Mouse (Mus musculus): ENCODE results near the gene Rfxap. TPM values are rescaled to one million over a fixed set of nuclear protein-coding genes. Genes with fewer than 3 reads are reported as not detected.

Rfxap gene
- 26.8 and 31.5 TPM in 2 replicates for polyA plus RNA-seq (2015; fragmentation: Nextera tagmentation; extraction: Ambion mirVana)

DNA sequence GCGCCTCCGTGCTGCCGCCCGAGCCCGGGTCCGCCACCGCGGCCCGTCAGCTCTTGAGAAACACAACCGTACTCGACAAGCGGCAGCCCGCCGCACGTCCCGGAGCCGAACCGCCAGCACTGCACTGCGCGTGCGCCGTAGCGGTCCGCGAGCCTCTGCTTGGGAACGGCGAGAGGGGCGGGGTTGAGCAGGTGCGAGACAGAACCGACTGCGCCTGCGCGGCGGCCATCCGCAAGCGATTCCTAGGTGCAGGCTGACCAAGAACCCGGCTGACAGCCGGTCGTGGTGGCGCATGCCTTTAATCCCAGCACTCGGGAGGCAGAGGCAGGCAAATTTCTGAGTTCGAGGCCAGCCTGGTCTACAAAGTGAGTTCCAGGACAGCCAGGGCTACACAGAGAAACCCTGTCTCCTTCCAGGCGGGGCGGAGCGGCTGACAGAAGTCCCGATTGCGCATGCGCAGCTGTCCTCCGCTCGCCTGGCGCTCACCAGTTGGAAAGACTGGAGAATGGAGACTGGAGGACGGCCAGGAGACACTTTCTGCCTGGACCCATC, at the start of gene Rfxap:
Gene Rfxap, minus strand, starts transcription at position 126 of the 552 bp plus-strand sequence.
- 0% methylated on average over 52 of the region's 52 CpGs for WGBS
- Histone ChIP-seq H3K4me2 (replicated peaks; ENCODE audit: low read depth, low read length) (peak within 1 kb of the TSS; percentile 86), H3K27ac (ENCODE audit: low read length) (peak within 1 kb of the TSS; percentile 92), H3K4me1 (ENCODE audit: insufficient read depth, low read length) (peaks cover 10% of the 10 kb centered on the region), H3K9ac (replicated peaks; ENCODE audit: low read length) (peak within 1 kb of the TSS; percentile 96), H3K9me3 (ENCODE audit: low read length) (no peaks in the 10 kb centered on the region), H3K4me3 (ENCODE audit: low read length) (peak within 1 kb of the TSS; percentile 74), H3K27me3 (ENCODE audit: insufficient read depth, low read length) (no peaks in the 10 kb centered on the region), H3K36me3 (ENCODE audit: insufficient read depth, low read length) (peaks cover 12% of the 10 kb centered on the region)
- peak; percentile 95 for ATAC-seq (ENCODE audit: low FRiP score, low TSS enrichment)

DNA sequence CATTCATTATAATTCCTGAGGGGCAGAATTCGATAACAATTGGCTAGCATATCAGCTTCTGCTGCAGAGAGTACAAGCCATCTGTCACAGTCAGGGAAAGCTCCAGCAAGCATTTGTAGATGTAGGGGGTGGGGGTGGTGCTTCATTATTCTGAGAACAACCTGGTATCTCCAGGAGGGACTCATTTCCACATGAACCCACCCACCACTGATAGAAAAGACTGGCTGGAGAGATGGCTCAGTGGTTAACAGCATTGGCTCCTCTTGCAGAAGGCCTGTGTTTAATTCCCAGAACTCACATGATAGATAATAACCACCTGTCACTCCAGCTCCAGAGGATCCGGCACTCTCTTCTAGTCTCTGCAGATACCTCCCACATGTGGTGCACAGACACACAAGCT, 27.8 kb upstream of the Rfxap start:
- Histone ChIP-seq H3K27ac (ENCODE audit: low read length) (no peak overlapping the region), H3K4me2 (replicated peaks; ENCODE audit: low read depth, low read length) (no peak overlapping the region), H3K36me3 (ENCODE audit: insufficient read depth, low read length) (no peaks in the 10 kb centered on the region), H3K9me3 (ENCODE audit: low read length) (no peaks in the 10 kb centered on the region), H3K27me3 (ENCODE audit: insufficient read depth, low read length) (no peaks in the 10 kb centered on the region), H3K4me3 (ENCODE audit: low read length) (no peak overlapping the region), H3K9ac (replicated peaks; ENCODE audit: low read length) (no peak overlapping the region), H3K4me1 (ENCODE audit: insufficient read depth, low read length) (no peaks in the 10 kb centered on the region)
- 59% methylated on average over 2 of the region's 2 CpGs for WGBS
- ATAC-seq (ENCODE audit: low FRiP score, low TSS enrichment), result no peak

DNA sequence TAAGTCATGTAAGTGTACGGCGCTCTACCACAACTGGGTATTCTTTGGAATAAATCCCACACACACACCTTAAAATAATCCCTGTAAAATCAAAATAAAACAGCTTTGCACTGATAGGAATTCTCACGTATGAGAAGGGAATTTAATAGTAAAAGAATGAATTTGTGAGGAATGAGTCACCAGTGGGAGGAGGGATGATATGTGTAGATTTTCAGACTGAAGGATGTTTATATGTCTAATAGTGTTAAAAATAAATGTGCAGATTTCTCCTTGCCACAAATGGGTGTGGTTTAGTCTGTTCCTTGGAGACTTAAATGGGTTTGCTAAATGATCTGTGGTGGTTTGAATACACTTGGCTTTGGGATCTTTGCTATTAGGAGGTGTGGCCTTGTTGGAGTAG, 24.9 kb upstream of the Rfxap start:
- Histone ChIP-seq H3K27me3 (ENCODE audit: insufficient read depth, low read length) (no peaks in the 10 kb centered on the region), H3K36me3 (ENCODE audit: insufficient read depth, low read length) (no peaks in the 10 kb centered on the region), H3K4me1 (ENCODE audit: insufficient read depth, low read length) (no peaks in the 10 kb centered on the region), H3K27ac (ENCODE audit: low read length) (no peak overlapping the region), H3K4me3 (ENCODE audit: low read length) (no peak overlapping the region), H3K9ac (replicated peaks; ENCODE audit: low read length) (no peak overlapping the region), H3K4me2 (replicated peaks; ENCODE audit: low read depth, low read length) (no peak overlapping the region), H3K9me3 (ENCODE audit: low read length) (no peaks in the 10 kb centered on the region)
- ATAC-seq (ENCODE audit: low FRiP score, low TSS enrichment), result no peak
- 87% methylated on average over 3 of the region's 3 CpGs for WGBS

DNA sequence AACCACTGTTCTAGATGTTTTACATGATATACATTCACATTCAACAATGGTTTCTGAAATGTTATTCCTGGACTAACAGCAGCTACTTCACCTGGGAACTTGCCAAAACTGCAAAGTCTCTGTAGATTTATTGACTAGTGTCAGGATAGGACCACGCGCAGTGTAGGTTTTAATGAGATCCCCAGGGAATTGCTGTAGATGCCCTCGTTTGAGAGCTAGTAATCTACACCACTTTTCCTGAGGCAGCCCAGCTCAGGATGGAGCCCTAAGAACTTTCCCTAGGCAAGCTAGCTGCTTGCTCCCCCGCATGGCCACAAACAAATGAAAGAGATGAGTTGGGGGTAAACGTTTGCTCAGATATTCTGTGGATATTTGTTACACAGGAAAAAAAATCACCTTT, 14.9 kb upstream of the Rfxap start:
- WGBS, result 28% methylated on average over 5 of the region's 5 CpGs
- H3K9ac ChIP-seq (replicated peaks; ENCODE audit: low read length), result no peak overlapping the region
- no peak for ATAC-seq (ENCODE audit: low FRiP score, low TSS enrichment)

DNA sequence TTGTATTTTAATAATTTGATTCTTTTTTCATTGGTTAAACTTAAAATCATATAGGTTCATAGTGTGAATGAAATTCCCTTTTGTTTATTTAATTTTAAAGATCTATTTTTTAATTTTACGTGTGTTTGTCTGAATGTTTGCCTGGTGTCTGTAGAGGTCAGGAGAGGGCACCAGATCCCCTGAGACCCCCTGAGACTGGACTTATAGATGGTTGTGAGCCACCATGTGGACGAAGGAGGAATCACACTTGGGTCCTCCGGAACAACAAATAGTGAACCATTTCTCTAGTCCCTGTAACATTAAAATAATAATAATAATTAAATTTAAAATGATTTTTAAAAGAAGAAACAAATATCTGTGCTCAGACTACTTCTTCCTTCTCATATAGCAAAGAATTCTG, 7.7 kb upstream of the Rfxap start:
- H3K27ac ChIP-seq (ENCODE audit: low read length), result no peak overlapping the region
- 21% methylated on average over 3 of the region's 3 CpGs for WGBS
- no peaks in the 10 kb centered on the region for H3K9me3 ChIP-seq (ENCODE audit: low read length)
- no peaks in the 10 kb centered on the region for H3K4me1 ChIP-seq (ENCODE audit: insufficient read depth, low read length)
- no peaks in the 10 kb centered on the region for H3K36me3 ChIP-seq (ENCODE audit: insufficient read depth, low read length)
- no peak overlapping the region for H3K4me3 ChIP-seq (ENCODE audit: low read length)
- no peak for ATAC-seq (ENCODE audit: low FRiP score, low TSS enrichment)
- no peaks in the 10 kb centered on the region for H3K27me3 ChIP-seq (ENCODE audit: insufficient read depth, low read length)
- no peak overlapping the region for H3K4me2 ChIP-seq (replicated peaks; ENCODE audit: low read depth, low read length)
- no peak overlapping the region for H3K9ac ChIP-seq (replicated peaks; ENCODE audit: low read length)

More for the DNA sequence above, 14.9 kb upstream of the Rfxap start:
- no peak overlapping the region for H3K4me2 ChIP-seq (replicated peaks; ENCODE audit: low read depth, low read length)
- no peaks in the 10 kb centered on the region for H3K27me3 ChIP-seq (ENCODE audit: insufficient read depth, low read length)
- H3K4me1 ChIP-seq (ENCODE audit: insufficient read depth, low read length), result no peaks in the 10 kb centered on the region
- no peaks in the 10 kb centered on the region for H3K36me3 ChIP-seq (ENCODE audit: insufficient read depth, low read length)
- H3K4me3 ChIP-seq (ENCODE audit: low read length), result no peak overlapping the region
- H3K27ac ChIP-seq (ENCODE audit: low read length), result no peak overlapping the region
- no peaks in the 10 kb centered on the region for H3K9me3 ChIP-seq (ENCODE audit: low read length)

DNA sequence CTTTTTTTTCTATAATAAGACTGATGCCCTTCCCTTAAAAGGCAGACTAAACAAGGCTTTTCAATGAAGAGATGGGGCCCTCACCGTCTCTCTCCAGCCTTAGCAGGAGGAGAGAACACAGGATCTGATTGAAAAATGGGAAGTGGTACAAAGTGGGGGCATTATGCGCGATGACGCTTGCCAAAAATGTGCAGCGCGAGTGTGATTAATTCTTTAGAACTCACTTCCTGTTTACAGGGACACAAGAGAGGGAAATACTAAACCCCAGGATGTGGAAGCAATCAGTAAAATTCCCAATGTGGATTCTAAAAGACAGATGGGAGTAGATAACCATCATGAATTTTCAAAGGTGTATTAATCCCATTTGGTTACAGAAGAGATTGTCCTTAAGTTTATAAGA, 7.0 kb upstream of the Rfxap start:
- no peak overlapping the region for H3K27ac ChIP-seq (ENCODE audit: low read length)
- no peak for ATAC-seq (ENCODE audit: low FRiP score, low TSS enrichment)
- no peak overlapping the region for H3K4me3 ChIP-seq (ENCODE audit: low read length)
- no peaks in the 10 kb centered on the region for H3K36me3 ChIP-seq (ENCODE audit: insufficient read depth, low read length)
- no peaks in the 10 kb centered on the region for H3K9me3 ChIP-seq (ENCODE audit: low read length)
- no peak overlapping the region for H3K9ac ChIP-seq (replicated peaks; ENCODE audit: low read length)
- 75% methylated on average over 6 of the region's 6 CpGs for WGBS
- H3K4me1 ChIP-seq (ENCODE audit: insufficient read depth, low read length), result no peaks in the 10 kb centered on the region
- H3K27me3 ChIP-seq (ENCODE audit: insufficient read depth, low read length), result no peaks in the 10 kb centered on the region
- H3K4me2 ChIP-seq (replicated peaks; ENCODE audit: low read depth, low read length), result no peak overlapping the region

DNA sequence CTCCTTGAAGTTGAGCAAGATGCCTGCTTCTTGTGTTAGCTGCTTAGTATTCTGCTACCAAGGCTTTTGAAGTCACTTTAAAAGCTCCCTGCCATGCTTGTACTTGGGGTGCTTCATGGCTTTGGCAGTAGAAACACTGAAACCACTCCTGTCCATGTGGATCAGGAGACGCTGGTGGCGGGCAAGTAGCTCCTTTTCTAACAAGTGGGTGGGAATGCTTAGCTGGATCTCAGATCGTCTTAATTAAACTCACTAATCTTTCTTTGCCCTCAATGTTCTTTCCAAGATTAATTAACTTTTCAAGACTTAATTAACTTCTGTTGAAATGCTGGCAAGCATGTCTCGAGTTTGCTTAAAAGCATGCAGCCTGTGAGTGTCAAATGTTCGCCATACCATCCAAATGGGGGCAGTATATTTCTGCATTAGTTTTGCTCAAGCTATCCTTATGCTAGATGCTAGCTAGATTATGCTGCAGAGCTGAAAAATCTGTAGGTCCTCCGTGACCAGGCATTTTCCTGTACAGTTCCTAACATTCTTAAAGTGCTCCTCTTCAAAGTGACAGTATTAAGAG, 5.9 kb upstream of the Rfxap start:
- no peaks in the 10 kb centered on the region for H3K27me3 ChIP-seq (ENCODE audit: insufficient read depth, low read length)
- H3K9me3 ChIP-seq (ENCODE audit: low read length), result no peaks in the 10 kb centered on the region
- H3K4me1 ChIP-seq (ENCODE audit: insufficient read depth, low read length), result no peaks in the 10 kb centered on the region
- no peak overlapping the region for H3K9ac ChIP-seq (replicated peaks; ENCODE audit: low read length)
- H3K27ac ChIP-seq (ENCODE audit: low read length), result no peak overlapping the region
- no peak overlapping the region for H3K4me3 ChIP-seq (ENCODE audit: low read length)
- H3K36me3 ChIP-seq (ENCODE audit: insufficient read depth, low read length), result no peaks in the 10 kb centered on the region
- ATAC-seq (ENCODE audit: low FRiP score, low TSS enrichment), result no peak
- no peak overlapping the region for H3K4me2 ChIP-seq (replicated peaks; ENCODE audit: low read depth, low read length)
- WGBS, result 64% methylated on average over 6 of the region's 6 CpGs

DNA sequence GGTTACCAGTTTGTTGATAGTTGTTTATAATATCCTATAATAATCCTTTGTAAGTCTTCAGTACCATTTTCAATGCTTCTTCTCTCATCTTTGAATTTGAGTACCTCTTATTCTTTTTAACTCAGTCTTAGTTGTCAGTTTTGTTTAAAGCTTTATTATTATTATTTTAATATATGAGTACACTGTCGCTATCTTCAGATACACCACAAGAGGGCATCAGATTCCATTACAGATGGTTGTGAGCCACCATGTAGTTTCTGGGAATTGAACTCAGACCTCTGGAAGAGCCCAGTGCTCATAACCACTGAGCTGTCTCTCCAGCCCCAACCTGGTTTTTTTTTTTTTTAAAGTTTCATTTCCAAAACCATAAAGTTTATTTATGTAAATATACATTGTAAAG, 4.0 kb upstream of the Rfxap start:
- H3K27me3 ChIP-seq (ENCODE audit: insufficient read depth, low read length), result no peaks in the 10 kb centered on the region
- 50% methylated on average over 1 of the region's 1 CpGs for WGBS
- ATAC-seq (ENCODE audit: low FRiP score, low TSS enrichment), result no peak
- no peak overlapping the region for H3K9ac ChIP-seq (replicated peaks; ENCODE audit: low read length)
- no peak overlapping the region for H3K4me2 ChIP-seq (replicated peaks; ENCODE audit: low read depth, low read length)
- no peaks in the 10 kb centered on the region for H3K4me1 ChIP-seq (ENCODE audit: insufficient read depth, low read length)
- no peak overlapping the region for H3K27ac ChIP-seq (ENCODE audit: low read length)
- no peak overlapping the region for H3K4me3 ChIP-seq (ENCODE audit: low read length)
- no peaks in the 10 kb centered on the region for H3K36me3 ChIP-seq (ENCODE audit: insufficient read depth, low read length)
- H3K9me3 ChIP-seq (ENCODE audit: low read length), result no peaks in the 10 kb centered on the region

DNA sequence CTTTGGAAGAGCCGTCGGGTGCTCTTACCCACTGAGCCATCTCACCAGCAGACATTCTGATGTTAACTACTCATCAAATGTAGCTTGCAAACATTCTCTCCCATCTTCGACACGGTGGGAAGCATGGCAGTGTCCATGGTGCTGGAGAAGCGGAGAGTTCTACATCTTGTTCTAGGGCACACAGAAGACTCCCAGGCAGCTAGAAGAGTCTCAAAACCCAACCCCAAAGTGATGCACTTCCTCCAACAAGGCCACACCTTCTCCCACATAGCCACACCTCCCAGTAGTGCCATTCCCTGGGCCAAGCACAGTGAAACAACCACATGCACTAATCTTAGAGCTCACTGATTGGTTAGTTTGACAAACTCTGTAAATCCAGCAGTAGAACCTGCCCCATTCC, 1.5 kb upstream of the Rfxap start:
- Histone ChIP-seq H3K9ac (replicated peaks; ENCODE audit: low read length) (no peak overlapping the region), H3K4me2 (replicated peaks; ENCODE audit: low read depth, low read length) (no peak overlapping the region), H3K27ac (ENCODE audit: low read length) (no peak overlapping the region), H3K4me1 (ENCODE audit: insufficient read depth, low read length) (peaks cover 10% of the 10 kb centered on the region), H3K27me3 (ENCODE audit: insufficient read depth, low read length) (no peaks in the 10 kb centered on the region), H3K4me3 (ENCODE audit: low read length) (no peak overlapping the region), H3K9me3 (ENCODE audit: low read length) (no peaks in the 10 kb centered on the region), H3K36me3 (ENCODE audit: insufficient read depth, low read length) (peaks cover 5% of the 10 kb centered on the region)
- no peak for ATAC-seq (ENCODE audit: low FRiP score, low TSS enrichment)
- WGBS, result 65% methylated on average over 5 of the region's 5 CpGs

DNA sequence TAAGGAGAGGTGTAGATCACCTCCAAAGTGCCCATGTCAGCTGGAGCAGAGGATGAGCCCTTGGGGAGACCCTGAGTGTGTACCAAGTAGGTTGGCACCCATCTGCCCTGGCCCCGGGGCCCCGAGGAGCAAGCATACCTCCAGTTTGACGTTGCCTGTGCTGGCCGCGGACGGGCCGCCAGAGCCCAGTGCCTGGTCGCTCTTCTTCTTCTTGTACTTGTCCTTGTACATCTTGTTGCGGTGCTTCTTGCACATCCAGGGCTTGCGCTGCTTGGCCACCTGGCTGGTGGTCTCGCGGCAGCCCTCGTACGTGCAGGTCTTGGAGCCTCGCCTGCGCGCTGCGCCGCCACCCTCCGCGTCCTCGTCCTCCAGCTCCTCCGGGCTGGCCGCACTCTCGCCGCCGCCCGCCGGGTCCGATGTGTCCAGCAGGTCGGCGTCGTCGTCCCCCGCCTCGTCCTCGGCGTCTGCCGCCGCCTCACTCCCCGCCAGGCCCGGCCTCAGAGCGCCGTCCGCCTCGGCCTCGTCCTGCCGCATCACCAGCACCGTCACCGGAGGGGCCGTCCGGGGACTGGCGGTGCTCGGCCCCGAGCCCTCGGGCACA, 430 bp downstream of the Rfxap start:
- Histone ChIP-seq H3K4me3 (ENCODE audit: low read length) (peak overlapping the region; percentile 74), H3K9ac (replicated peaks; ENCODE audit: low read length) (peak overlapping the region; percentile 96), H3K9me3 (ENCODE audit: low read length) (no peaks in the 10 kb centered on the region), H3K4me2 (replicated peaks; ENCODE audit: low read depth, low read length) (peak overlapping the region; percentile 86), H3K27ac (ENCODE audit: low read length) (peak overlapping the region; percentile 92), H3K27me3 (ENCODE audit: insufficient read depth, low read length) (no peaks in the 10 kb centered on the region), H3K4me1 (ENCODE audit: insufficient read depth, low read length) (peaks cover 10% of the 10 kb centered on the region), H3K36me3 (ENCODE audit: insufficient read depth, low read length) (peaks cover 12% of the 10 kb centered on the region)
- WGBS, result under 1% methylated on average over 56 of the region's 56 CpGs
- ATAC-seq (ENCODE audit: low FRiP score, low TSS enrichment), result peak; percentile 64

All from kidney, embryonic 16.5 days (tissue).